Comparison of ENCODE assay signal across 8 mouse cellular contexts in the genomic region with DNA sequence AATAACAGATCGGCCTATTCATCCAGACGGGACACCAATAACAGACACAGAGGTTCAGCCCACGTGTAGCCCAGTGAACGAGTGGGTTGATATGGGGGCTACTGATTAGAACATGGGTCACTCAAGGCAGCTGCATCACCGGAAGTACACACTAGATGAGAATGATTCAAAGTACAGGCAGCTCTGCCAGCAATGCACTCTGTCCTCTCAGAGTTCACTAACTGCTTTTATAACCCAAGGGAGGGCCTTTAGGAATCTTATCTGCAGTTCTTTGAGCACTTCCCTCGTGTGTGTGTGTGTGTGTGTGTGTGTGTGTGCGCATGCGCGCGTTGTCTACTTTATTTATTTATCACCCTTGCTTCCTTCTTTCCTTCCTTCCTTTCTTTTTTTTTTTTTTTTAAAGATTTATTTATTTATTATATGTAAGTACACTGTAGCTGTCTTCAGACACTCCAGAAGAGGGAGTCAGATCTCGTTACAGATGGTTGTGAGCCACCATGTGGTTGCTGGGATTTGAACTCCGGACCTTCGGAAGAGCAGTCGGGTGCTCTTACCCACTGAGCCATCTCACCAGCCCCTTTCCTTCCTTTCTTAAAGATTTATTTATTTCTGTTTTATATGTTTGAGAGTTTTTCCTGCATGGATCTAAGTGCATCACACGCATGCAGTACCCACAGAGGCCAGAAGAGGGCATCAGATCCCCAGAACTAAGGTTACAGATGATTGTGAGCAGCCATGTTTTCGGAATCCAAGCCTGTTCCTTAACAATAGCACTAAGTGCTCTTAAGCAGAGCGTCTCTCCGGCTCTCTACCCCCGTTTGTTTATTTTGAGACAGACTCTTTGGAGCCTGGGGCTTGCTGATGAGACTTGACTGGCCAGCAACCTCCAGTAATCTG. TPM values are rescaled to one million over a fixed set of nuclear protein-coding genes. Genes with fewer than 3 reads are reported as not detected.
A peak's percentile ranks its signal among the peaks of the same experiment; 100 is the strongest.
DNase-seq lines count a peak whose midpoint lies in the region; ATAC-seq and TF ChIP-seq lines count a peak whose summit lies in the region.
"Had no signal": no experiment of that assay in that cellular context is flagged by ENCODE, and none has a peak within 500 bp of the region (broad histone marks: within the 10 kb centered on the region; RNA-seq: fewer than 3 reads in every experiment).

No protein-coding gene starts in this region.

- WGBS in bone marrow, adult 2 months = 43% methylated on average over 19 of the region's 19 CpGs
- WGBS in intestine, embryonic 14.5 days = 57% methylated on average over 18 of the region's 19 CpGs
- WGBS in liver, embryonic 11.5 days = 52% methylated on average over 18 of the region's 19 CpGs
- 61% methylated on average over 18 of the region's 19 CpGs for WGBS in neural tube, embryonic 14.5 days

- DNase-seq in urinary bladder, postnatal 14 days (ENCODE audit: low spot score) = peak; percentile 75
- no peak for DNase-seq in urinary bladder, adult 2 months (ENCODE audit: low spot score)
- DNase-seq in intestine, embryonic 14.5 days (ENCODE audit: low spot score) = peak; percentile 84
- DNase-seq in liver, embryonic 11.5 days (ENCODE audit: low spot score) = peak; percentile 55

- TF ChIP-seq CTCF in bone marrow, adult 2 months (IDR thresholded peaks at IDR 0.05; ENCODE audit: control insufficient read depth, insufficient read depth, low read length) = peak; percentile 55

- no peak overlapping the region for H3K4me2 ChIP-seq in intestine, embryonic 14.5 days (ENCODE audit: low read length)
- no peak overlapping the region for H3K4me2 ChIP-seq in liver, embryonic 11.5 days
- H3K4me2 ChIP-seq in neural tube, embryonic 14.5 days (ENCODE audit: low read depth, low read length) = no peak overlapping the region

- no peak overlapping the region for H3K4me3 ChIP-seq in bone marrow, adult 2 months (replicated peaks; ENCODE audit: control insufficient read depth, low read depth, low read length)
- no peak overlapping the region for H3K4me3 ChIP-seq in intestine, embryonic 14.5 days (ENCODE audit: low read depth, low read length)
- no peak overlapping the region for H3K4me3 ChIP-seq in liver, embryonic 11.5 days (ENCODE audit: low read depth, low read length)
- no peak overlapping the region for H3K4me3 ChIP-seq in neural tube, embryonic 14.5 days (ENCODE audit: low read depth, low read length)

- no peak overlapping the region for H3K27ac ChIP-seq in bone marrow, adult 2 months (ENCODE audit: control insufficient read depth, insufficient read depth, low read depth, low read length, poor library complexity)
- no peak overlapping the region for H3K27ac ChIP-seq in intestine, embryonic 14.5 days (ENCODE audit: low read depth)
- H3K27ac ChIP-seq in liver, embryonic 11.5 days (ENCODE audit: low read depth, low read length) = no peak overlapping the region
- H3K27ac ChIP-seq in neural tube, embryonic 14.5 days (ENCODE audit: low read depth, low read length) = no peak overlapping the region

- TF ChIP-seq POLR2A in bone marrow, adult 2 months (IDR thresholded peaks at IDR 0.05; ENCODE audit: borderline replicate concordance, control insufficient read depth, low read depth, low read length) = no peak

- no peaks in the 10 kb centered on the region for H3K4me1 ChIP-seq in bone marrow, adult 2 months (ENCODE audit: control insufficient read depth, insufficient read depth, low read length)
- H3K4me1 ChIP-seq in intestine, embryonic 14.5 days (replicated peaks; ENCODE audit: control insufficient read depth, insufficient read depth, low read length) = no peaks in the 10 kb centered on the region
- H3K4me1 ChIP-seq in liver, embryonic 11.5 days (replicated peaks; ENCODE audit: control insufficient read depth, insufficient read depth, low read length) = no peaks in the 10 kb centered on the region
- no peaks in the 10 kb centered on the region for H3K4me1 ChIP-seq in neural tube, embryonic 14.5 days (ENCODE audit: control insufficient read depth, insufficient read depth, low read length)

- H3K9ac ChIP-seq in intestine, embryonic 14.5 days (ENCODE audit: low read length) = no peak overlapping the region
- no peak overlapping the region for H3K9ac ChIP-seq in liver, embryonic 11.5 days (ENCODE audit: low read depth, low read length)
- H3K9ac ChIP-seq in neural tube, embryonic 14.5 days (replicated peaks; ENCODE audit: low read depth, low read length) = no peak overlapping the region

- H3K27me3 ChIP-seq in intestine, embryonic 14.5 days (replicated peaks; ENCODE audit: control insufficient read depth, insufficient read depth, low read length) = no peaks in the 10 kb centered on the region
- no peaks in the 10 kb centered on the region for H3K27me3 ChIP-seq in liver, embryonic 11.5 days (replicated peaks; ENCODE audit: control insufficient read depth, insufficient read depth, low read length)
- no peaks in the 10 kb centered on the region for H3K27me3 ChIP-seq in neural tube, embryonic 14.5 days (ENCODE audit: control insufficient read depth, insufficient read depth, low read length)

- ATAC-seq in erythroblast, adult 5-6 weeks (replicated peaks; ENCODE audit: low FRiP score, poor library complexity, severe bottlenecking) = 0 out of 2 replicates have a peak, but pooled peaks have one; percentile 47
- peak; percentile 62 for ATAC-seq in intestine, embryonic 14.5 days (replicated peaks; ENCODE audit: low FRiP score, low TSS enrichment, low read depth)
- no peak for ATAC-seq in liver, embryonic 11.5 days (replicated peaks; ENCODE audit: low FRiP score)
- ATAC-seq in neural tube, embryonic 14.5 days (ENCODE audit: low read depth) = peak; percentile 76; the same call in 1 of the 2 replicates

- no peaks in the 10 kb centered on the region for H3K36me3 ChIP-seq in intestine, embryonic 14.5 days (ENCODE audit: control insufficient read depth, insufficient read depth, low read length)
- H3K36me3 ChIP-seq in liver, embryonic 11.5 days (ENCODE audit: control insufficient read depth, insufficient read depth, low read length) = no peaks in the 10 kb centered on the region
- H3K36me3 ChIP-seq in neural tube, embryonic 14.5 days (ENCODE audit: control insufficient read depth, insufficient read depth, low read length) = no peaks in the 10 kb centered on the region

- H3K9me3 ChIP-seq in intestine, embryonic 14.5 days (ENCODE audit: control insufficient read depth, low read length) = no peaks in the 10 kb centered on the region
- H3K9me3 ChIP-seq in liver, embryonic 11.5 days (ENCODE audit: control insufficient read depth, low read length) = no peaks in the 10 kb centered on the region
- no peaks in the 10 kb centered on the region for H3K9me3 ChIP-seq in neural tube, embryonic 14.5 days (ENCODE audit: control insufficient read depth, low read length)

RNA-seq across cellular contexts. Expression of a gene that starts 7.1 kb away (rescaled TPM):
- polyA plus RNA-seq in urinary bladder, adult 2 months (2012; rRNA removed) = 0.04 and 0.28 TPM in 2 replicates
- not detected in 2 replicates for polyA plus RNA-seq in bone marrow, adult 2 months (2011; ENCODE audit: insufficient read depth, insufficient read length, low replicate concordance, missing spikeins)
- total RNA-seq in erythroblast, adult 5-6 weeks (2015; ENCODE audit: low replicate concordance) = not detected in 2 replicates
- not detected in 2 replicates for total RNA-seq in erythroblast, adult 5-6 weeks (2017; ENCODE audit: low replicate concordance)
- polyA plus RNA-seq in intestine, embryonic 14.5 days (2014; fragmentation: Nextera tagmentation; extraction: Ambion mirVana) = 2.1 and 2.9 TPM in 2 replicates
- polyA plus RNA-seq in liver, embryonic 11.5 days (2014; fragmentation: Nextera tagmentation; extraction: Ambion mirVana) = 0.84 and 1.2 TPM in 2 replicates
- polyA plus RNA-seq in neural tube, embryonic 14.5 days (2014; fragmentation: Nextera tagmentation; extraction: Ambion mirVana) = 0.68 and 0.96 TPM in 2 replicates
- polyA plus RNA-seq: heart, embryonic 14.5 days had no signal

RNA-seq across cellular contexts. Expression of a gene that starts 7.4 kb away (rescaled TPM):
- 0.67 and 1.1 TPM in 2 replicates for polyA plus RNA-seq in urinary bladder, adult 2 months (2012; rRNA removed)
- not detected in 2 replicates for polyA plus RNA-seq in bone marrow, adult 2 months (2011; ENCODE audit: insufficient read depth, insufficient read length, low replicate concordance, missing spikeins)
- not detected in 2 replicates for total RNA-seq in erythroblast, adult 5-6 weeks (2015; ENCODE audit: low replicate concordance)
- total RNA-seq in erythroblast, adult 5-6 weeks (2017; ENCODE audit: low replicate concordance) = not detected in 2 replicates
- 1.1 and 1.5 TPM in 2 replicates for polyA plus RNA-seq in intestine, embryonic 14.5 days (2014; fragmentation: Nextera tagmentation; extraction: Ambion mirVana)
- polyA plus RNA-seq in liver, embryonic 11.5 days (2014; fragmentation: Nextera tagmentation; extraction: Ambion mirVana) = not detected in 2 replicates
- not detected in 2 replicates for polyA plus RNA-seq in neural tube, embryonic 14.5 days (2014; fragmentation: Nextera tagmentation; extraction: Ambion mirVana)
- polyA plus RNA-seq: heart, embryonic 14.5 days had no signal

RNA-seq across cellular contexts. Expression of a gene that starts 15.2 kb away (rescaled TPM):
- not detected in 2 replicates for polyA plus RNA-seq in urinary bladder, adult 2 months (2012; rRNA removed)
- not detected in 2 replicates for polyA plus RNA-seq in bone marrow, adult 2 months (2011; ENCODE audit: insufficient read depth, insufficient read length, low replicate concordance, missing spikeins)
- not detected in 2 replicates for total RNA-seq in erythroblast, adult 5-6 weeks (2015; ENCODE audit: low replicate concordance)
- not detected in 2 replicates for total RNA-seq in erythroblast, adult 5-6 weeks (2017; ENCODE audit: low replicate concordance)
- polyA plus RNA-seq in intestine, embryonic 14.5 days (2014; fragmentation: Nextera tagmentation; extraction: Ambion mirVana) = 0.26 TPM in 1 of 2 replicates, not detected in the other
- not detected in 2 replicates for polyA plus RNA-seq in liver, embryonic 11.5 days (2014; fragmentation: Nextera tagmentation; extraction: Ambion mirVana)
- polyA plus RNA-seq in neural tube, embryonic 14.5 days (2014; fragmentation: Nextera tagmentation; extraction: Ambion mirVana) = not detected in 2 replicates
- polyA plus RNA-seq: heart, embryonic 14.5 days had no signal

RNA-seq across cellular contexts. Expression of a gene that starts 16.8 kb away (rescaled TPM):
- not detected in 2 replicates for polyA plus RNA-seq in urinary bladder, adult 2 months (2012; rRNA removed)
- polyA plus RNA-seq in bone marrow, adult 2 months (2011; ENCODE audit: insufficient read depth, insufficient read length, low replicate concordance, missing spikeins) = not detected in 2 replicates
- not detected in 2 replicates for total RNA-seq in erythroblast, adult 5-6 weeks (2015; ENCODE audit: low replicate concordance)
- total RNA-seq in erythroblast, adult 5-6 weeks (2017; ENCODE audit: low replicate concordance) = not detected in 2 replicates
- not detected in 2 replicates for polyA plus RNA-seq in intestine, embryonic 14.5 days (2014; fragmentation: Nextera tagmentation; extraction: Ambion mirVana)
- not detected in 2 replicates for polyA plus RNA-seq in liver, embryonic 11.5 days (2014; fragmentation: Nextera tagmentation; extraction: Ambion mirVana)
- not detected in 2 replicates for polyA plus RNA-seq in neural tube, embryonic 14.5 days (2014; fragmentation: Nextera tagmentation; extraction: Ambion mirVana)
- polyA plus RNA-seq: heart, embryonic 14.5 days had no signal

RNA-seq across cellular contexts. Expression of a gene that starts 22.2 kb away (rescaled TPM):
- 466 and 498 TPM in 2 replicates for polyA plus RNA-seq in urinary bladder, adult 2 months (2012; rRNA removed)
- polyA plus RNA-seq in bone marrow, adult 2 months (2011; ENCODE audit: insufficient read depth, insufficient read length, low replicate concordance, missing spikeins) = 185 and 239 TPM in 2 replicates
- total RNA-seq in erythroblast, adult 5-6 weeks (2015; ENCODE audit: low replicate concordance) = 94.3 and 118 TPM in 2 replicates
- 33.2 and 50.0 TPM in 2 replicates for total RNA-seq in erythroblast, adult 5-6 weeks (2017; ENCODE audit: low replicate concordance)
- polyA plus RNA-seq in intestine, embryonic 14.5 days (2014; fragmentation: Nextera tagmentation; extraction: Ambion mirVana) = 1,105 and 1,121 TPM in 2 replicates
- polyA plus RNA-seq in liver, embryonic 11.5 days (2014; fragmentation: Nextera tagmentation; extraction: Ambion mirVana) = 744 and 795 TPM in 2 replicates
- 1,182 and 1,322 TPM in 2 replicates for polyA plus RNA-seq in neural tube, embryonic 14.5 days (2014; fragmentation: Nextera tagmentation; extraction: Ambion mirVana)
